In genomic region chr2:60418075-60418474, GRCm38 (mm10) we compare ENCODE assay signal across 8 mouse cellular contexts. TPM values are rescaled to one million over a fixed set of nuclear protein-coding genes. Genes with fewer than 3 reads are reported as not detected.
DNase-seq lines count a peak whose midpoint lies in the region; ATAC-seq and TF ChIP-seq lines count a peak whose summit lies in the region.

No protein-coding gene starts in this region.

- H3K4me2 ChIP-seq in hindbrain, embryonic 13.5 days: no peak overlapping the region

- 11% methylated on average over 6 of the region's 6 CpGs for WGBS in hindbrain, embryonic 13.5 days

- no peaks in the 10 kb centered on the region for H3K27me3 ChIP-seq in Patski
- H3K27me3 ChIP-seq in hindbrain, embryonic 13.5 days: no peaks in the 10 kb centered on the region

- no peaks in the 10 kb centered on the region; the same call in 1 of the 2 replicates for H3K4me1 ChIP-seq in hindbrain, embryonic 13.5 days (replicated peaks)

- in situ Hi-C loops in Patski (cut with MboI; ENCODE audit: low pct_unique_long_range_greater_than_20kb): loop anchor here (10.0 kb wide), 1 partner anchor 893 kb away; no protein-coding TSS in a partner anchor

- DNase-seq in Patski (ENCODE audit: low read depth, low spot score): peak; percentile 22
- DNase-seq in cerebellum, adult 8-10 months: peak; percentile 53
- peak; percentile 32 to 91 for DNase-seq in frontal cortex, adult 2 months (ENCODE audit: extremely low spot score in 1 of 2, low spot score in 1 of 2)
- peak; percentile 35 to 78 for DNase-seq in layer of hippocampus, postnatal 25 days (ENCODE audit: extremely low spot score in 1 of 2, low spot score in 1 of 2)
- peak; percentile 68 for DNase-seq in lung, postnatal 25 days (ENCODE audit: low spot score)
- DNase-seq in right cerebral cortex, adult 18-20 months: peak; percentile 72
- DNase-seq in urinary bladder, postnatal 36 days (ENCODE audit: low spot score in 2 of 2): peak; percentile 61 to 70

- ATAC-seq in Patski: peak; percentile 84
- ATAC-seq in hindbrain, embryonic 13.5 days (ENCODE audit: low FRiP score): 0 out of 2 replicates have a peak, but pooled peaks have one; percentile 59

- H3K9me3 ChIP-seq in hindbrain, embryonic 13.5 days: no peaks in the 10 kb centered on the region

- no peak overlapping the region for H3K27ac ChIP-seq in hindbrain, embryonic 13.5 days

- no peaks in the 10 kb centered on the region for H3K36me3 ChIP-seq in hindbrain, embryonic 13.5 days

- POLR2A ChIA-PET in Patski (lab: Charles Lee): no interaction called here

- TF ChIP-seq CTCF in Patski (IDR thresholded peaks at IDR 0.05): peak; percentile 94

- H3K9ac ChIP-seq in hindbrain, embryonic 13.5 days: no peak overlapping the region

- H3K4me3 ChIP-seq in hindbrain, embryonic 13.5 days: no peak overlapping the region

- CTCF ChIA-PET in Patski (lab: Charles Lee): interaction anchor here (0.6 to 1.9 kb wide), 9 partner anchors 12 to 1036 kb away, joined by 3 to 8 read pairs (median 3); partner anchors contain the start of gene Ly75

RNA-seq across cellular contexts. Expression of gene Ly75, which starts 35.0 kb away (rescaled TPM):
- polyA plus RNA-seq in Patski (2021): 30.7 TPM
- polyA plus RNA-seq in frontal cortex, adult 2 months (2012; rRNA removed): 1.0 and 1.1 TPM in 2 replicates
- polyA plus RNA-seq in hindbrain, embryonic 13.5 days (2015; fragmentation: Nextera tagmentation; extraction: Ambion mirVana): 0.91 and 1.2 TPM in 2 replicates
- total RNA-seq in layer of hippocampus, postnatal 25 days (2021): 1 to 10 TPM; 1.1 to 1.2 TPM

Comparison
In these comparisons a context has a peak if more than half of its experiments do, and no peak if none do; other contexts are left out.
1. DNase-seq: peak in every context shown above with its lines; median percentile 72 in right cerebral cortex, adult 18-20 months; 68 in lung, postnatal 25 days; 66 in urinary bladder, postnatal 36 days; 62 in frontal cortex, adult 2 months; 56 in layer of hippocampus, postnatal 25 days; 53 in cerebellum, adult 8-10 months; 22 in Patski.
2. RNA of gene Ly75, which starts 35.0 kb away (polyA plus RNA-seq): 30.7 TPM in Patski (single experiment); 1.0 to 1.1 TPM in frontal cortex, adult 2 months and 0.91 to 1.2 TPM in hindbrain, embryonic 13.5 days; every median in the first group is over 10 times any median in the second.